Mouse (Mus musculus) lung, embryonic 14.5 days (tissue): ENCODE measurements around the gene Gm7361. TPM values are rescaled to one million over a fixed set of nuclear protein-coding genes. Genes with fewer than 3 reads are reported as not detected.

Experiments used
- ATAC-seq: fragments of 200-750 bp; cut with Nextera tagmentation; 2 replicates; pipeline ENCODE4 v1.8.0; 2017; ENCODE audit warnings: mild to moderate bottlenecking, moderate TSS enrichment, moderate library complexity; ENCODE audit not compliant: insufficient read depth
- DNase-seq: peaks from one replicate; pipeline ENCODE4 v3.0.0-alpha.2; 2015
- H3K27ac ChIP-seq: fragments of 300-500 bp; sonication (generic); 2 replicates; pipeline ENCODE4 v1.5.1; 2014; ENCODE audit warnings: low read depth, mild to moderate bottlenecking, moderate library complexity
- H3K27me3 ChIP-seq: fragments of 300-500 bp; sonication (generic); 2 replicates; pipeline ENCODE4 v1.6.1; 2014; ENCODE audit warnings: low read length, control low read depth; ENCODE audit not compliant: insufficient read depth
- H3K36me3 ChIP-seq: fragments of 300-500 bp; sonication (generic); 2 replicates; pipeline ENCODE4 v1.6.1; 2014; ENCODE audit warnings: control low read depth; ENCODE audit not compliant: insufficient read depth
- H3K4me1 ChIP-seq: fragments of 300-500 bp; sonication (generic); 2 replicates; pipeline ENCODE4 v1.6.1; 2014; ENCODE audit warnings: antibody characterized with exemption, control low read depth; ENCODE audit not compliant: insufficient read depth
- H3K4me2 ChIP-seq: fragments of 300-500 bp; sonication (generic); 2 replicates; pipeline ENCODE4 v1.6.1; 2014; ENCODE audit warnings: mild to moderate bottlenecking
- H3K4me3 ChIP-seq: fragments of 300-500 bp; sonication (generic); 2 replicates; pipeline ENCODE4 v1.5.1; 2014; ENCODE audit warnings: low read depth, low read length
- H3K9ac ChIP-seq: fragments of 300-500 bp; sonication (generic); 2 replicates; pipeline ENCODE4 v1.6.1; 2014
- H3K9me3 ChIP-seq: fragments of 300-500 bp; sonication (generic); 2 replicates; pipeline ENCODE4 v1.6.1; 2016; ENCODE audit warnings: low read depth, low read length, control low read depth
- CTCF ChIP-seq: IDR thresholded peaks from 2 replicates; pipeline ENCODE4 v1.5.1; 2016; ENCODE audit warnings: antibody characterized with exemption, low read depth
- WGBS: fragments of 180-500 bp; shearing (Covaris S2); extraction: QIAGEN DNeasy Blood & Tissue Kit; methylation state at CpG from one replicate; pipeline ENCODE4 v1.1.7; 2014; 5-methylcytosine and 5-hydroxymethylcytosine counted together
- polyA plus RNA-seq: library from polyadenylated mRNA; unstranded; fragments of >200 nt; fragmentation: Nextera tagmentation; extraction: Ambion mirVana; gene quantifications from 2 replicates; pipeline ENCODE4 v1.2.1, GENCODE M21; 2014

Gene Gm7361
- polyA plus RNA-seq, 1 experiment from 2014 or later: 0.11 TPM

- H3K9ac ChIP-seq: no peak overlapping the region
- no peak for DNase-seq
- H3K36me3 ChIP-seq: no peaks in the 10 kb centered on the region
- no peaks in the 10 kb centered on the region for H3K27me3 ChIP-seq
- no peak overlapping the region for H3K27ac ChIP-seq
- H3K4me1 ChIP-seq: no peaks in the 10 kb centered on the region
- no peak overlapping the region for H3K4me2 ChIP-seq
- no peak for ATAC-seq
- no peak overlapping the region for H3K4me3 ChIP-seq
- no peak for TF ChIP-seq CTCF
- 46% methylated on average over 1 of the region's 1 CpGs for WGBS
- H3K9me3 ChIP-seq: no peaks in the 10 kb centered on the region
Observed at GRCm38 (mm10) chr5:26291621-26292020, 34.1 kb downstream of the Gm7361 start.

DNA sequence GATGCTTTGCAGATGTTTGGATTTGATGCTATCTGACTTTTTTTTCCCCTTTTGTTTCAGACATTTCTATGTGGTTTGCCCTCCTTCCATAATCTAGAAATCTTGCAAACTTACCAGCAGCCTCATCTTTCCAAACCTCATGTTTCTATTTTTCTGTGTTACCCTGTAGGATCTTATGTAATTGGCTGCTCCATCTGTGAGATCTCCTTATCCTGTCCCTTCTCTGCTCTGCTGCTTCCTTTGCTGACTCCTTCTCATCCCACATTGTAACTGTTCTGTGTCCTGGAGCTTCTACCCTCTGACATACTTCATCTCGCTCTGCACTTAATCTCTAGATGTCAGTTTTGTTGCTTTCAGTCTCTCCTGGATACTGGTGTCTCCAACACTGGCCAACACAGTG is 35.8 kb downstream of the Gm7361 start:
- H3K4me3 ChIP-seq: no peak overlapping the region
- H3K9me3 ChIP-seq: no peaks in the 10 kb centered on the region
- no peaks in the 10 kb centered on the region for H3K27me3 ChIP-seq
- no peak overlapping the region for H3K4me2 ChIP-seq
- no peak for TF ChIP-seq CTCF
- ATAC-seq (no peak), DNase-seq (no peak)
- no peaks in the 10 kb centered on the region for H3K36me3 ChIP-seq
- WGBS: 73% methylated on average over 1 of the region's 1 CpGs
- no peak overlapping the region for H3K27ac ChIP-seq
- H3K9ac ChIP-seq: no peak overlapping the region
- no peaks in the 10 kb centered on the region for H3K4me1 ChIP-seq

Other genes with a start within 250 kb of the Gm7361 start
- 0.13 TPM in 1 of 2 replicates, not detected in the other for gene Gm5862, start 234.8 kb upstream of the Gm7361 start, polyA plus RNA-seq
- gene Speer4a, start 218.1 kb upstream of the Gm7361 start, polyA plus RNA-seq: 0.08 TPM in 1 of 2 replicates, not detected in the other
- gene Gm7347, start 199.1 kb upstream of the Gm7361 start, polyA plus RNA-seq: 0.07 TPM in 1 of 2 replicates, not detected in the other
- not detected in 2 replicates for gene Gm10471, start 168.4 kb upstream of the Gm7361 start, polyA plus RNA-seq
- gene 5031410I06Rik, start 152.3 kb upstream of the Gm7361 start, polyA plus RNA-seq: not detected in 2 replicates
- 0.12 TPM in 1 of 2 replicates, not detected in the other for gene Gm10220, start 136.3 kb upstream of the Gm7361 start, polyA plus RNA-seq